Mouse (Mus musculus) layer of hippocampus, adult 8-10 months (tissue): Measurements from ENCODE around the gene Trio. TPM values are rescaled to one million over a fixed set of nuclear protein-coding genes. Genes with fewer than 3 reads are reported as not detected.
"Not testable (repeated sequence)": the region's sequence is repeated elsewhere in the genome, so short reads cannot be mapped to it uniquely, and the experiment has no call there.

ENCODE experiments used
- DNase-seq, 2 experiments: peaks; one replicate each; pipeline ENCODE4 v3.0.0; 2022; ENCODE audit warnings: low spot score in 2 of 2
- total RNA-seq, 4 experiments: library from RNA; stranded (reverse); gene quantifications; 2 replicates each; pipeline ENCODE4 v1.2.4; 2022

The Trio gene
- total RNA-seq, 4 experiments from 2014 or later: 242 to 353 (median 293) TPM

DNA sequence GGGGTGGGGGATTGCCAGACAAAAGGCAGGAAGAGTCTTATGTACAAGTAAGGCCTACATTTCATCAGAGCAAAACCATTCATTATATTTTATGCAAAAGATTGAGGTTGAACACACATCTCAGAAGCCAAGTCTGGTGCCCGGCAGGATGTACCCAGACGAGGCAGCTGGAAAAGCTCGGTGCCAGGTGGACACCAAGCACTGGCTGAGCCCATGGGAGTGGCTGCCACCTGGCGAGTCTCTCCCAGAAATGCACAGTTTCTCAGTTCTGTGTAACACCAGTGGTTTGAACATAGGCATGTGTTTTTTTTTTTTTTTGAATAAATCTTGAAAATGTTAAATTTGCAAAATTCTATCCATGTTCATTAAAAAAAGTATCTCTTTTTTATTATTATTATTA lies 293.8 kb downstream of the Trio start:
- DNase-seq: no peak

DNA sequence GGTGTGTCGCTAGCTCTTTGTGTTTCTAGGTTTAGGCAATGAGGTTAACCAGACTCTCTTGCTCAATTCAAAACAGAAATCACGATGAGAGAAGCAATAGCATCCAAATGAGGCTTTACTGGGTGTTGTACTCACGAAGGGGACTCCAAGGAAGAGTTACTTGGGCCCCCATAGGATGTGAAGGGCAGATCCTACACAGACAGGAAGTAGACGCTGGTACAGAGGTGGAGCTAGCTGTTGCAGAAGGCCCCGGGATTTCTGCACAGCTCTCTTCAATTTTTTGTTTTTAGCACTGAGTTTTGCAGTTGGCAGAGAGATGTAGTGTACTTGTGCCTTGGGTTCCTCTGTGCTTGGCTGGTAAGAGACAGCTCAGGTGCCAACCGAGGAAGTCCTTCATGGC lies 299.4 kb downstream of the Trio start:
- no peak for DNase-seq

DNA sequence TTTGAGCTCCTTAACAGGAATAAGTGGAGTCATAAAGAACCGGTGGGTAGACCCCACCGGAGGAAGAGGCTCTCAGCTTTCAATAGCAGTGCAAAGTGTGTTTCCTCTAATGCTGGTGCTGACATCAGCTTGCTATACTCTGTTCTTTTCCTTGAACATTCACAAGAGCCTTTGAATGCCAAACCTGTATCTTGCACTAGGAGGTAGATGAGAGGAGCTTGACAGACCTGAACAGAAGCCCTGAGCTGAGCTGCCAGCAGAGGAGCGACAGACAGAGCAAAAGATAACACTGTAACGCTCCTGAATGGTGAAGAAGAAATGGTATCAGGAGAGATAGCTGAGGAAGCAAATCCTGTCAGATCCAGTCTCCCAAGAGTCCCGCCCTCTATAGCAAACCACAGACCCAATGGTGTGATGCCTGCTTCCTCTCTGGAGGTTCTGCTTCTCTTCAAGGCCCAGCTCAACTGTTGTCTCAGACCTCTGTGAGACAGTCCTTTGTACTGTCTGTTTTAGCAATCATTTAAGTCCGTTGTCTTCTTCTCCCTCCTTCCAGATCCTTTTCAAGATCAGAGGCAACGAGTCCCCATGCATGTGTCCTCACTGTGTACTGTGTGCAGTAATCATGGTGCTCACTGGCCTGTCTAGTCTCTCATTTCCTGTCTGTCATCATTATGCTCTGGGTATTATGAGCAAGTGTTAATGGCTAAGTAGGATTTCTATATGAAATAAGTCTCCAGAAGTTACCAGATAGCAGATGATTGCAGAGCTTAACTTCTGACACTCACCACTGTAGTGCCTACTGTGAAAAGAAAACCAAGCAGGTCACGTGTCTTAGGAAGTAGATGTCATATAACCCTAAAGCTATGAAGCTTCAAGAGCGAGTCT lies 300.6 kb downstream of the Trio start:
- no peak for DNase-seq

DNA sequence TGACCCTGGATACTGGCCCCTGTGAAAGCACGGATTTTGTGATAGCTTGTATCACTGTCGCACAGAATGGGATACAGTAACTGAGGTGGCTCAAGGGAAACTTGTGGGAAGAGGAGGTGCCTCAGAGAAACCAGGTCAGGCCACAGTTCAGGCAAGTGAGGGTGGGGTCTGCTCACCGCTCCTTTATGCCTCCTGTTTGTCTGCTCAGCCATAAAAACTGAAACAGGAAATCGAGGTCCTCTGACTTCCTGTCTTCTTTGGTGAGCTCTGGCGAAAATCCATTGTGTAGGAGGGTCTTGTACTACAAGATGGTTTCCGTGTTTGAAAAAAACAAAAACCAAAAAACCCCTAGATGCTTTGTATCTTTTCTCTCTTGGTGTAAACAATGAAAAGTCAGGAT lies 301.4 kb downstream of the Trio start:
- no peak for DNase-seq

DNA sequence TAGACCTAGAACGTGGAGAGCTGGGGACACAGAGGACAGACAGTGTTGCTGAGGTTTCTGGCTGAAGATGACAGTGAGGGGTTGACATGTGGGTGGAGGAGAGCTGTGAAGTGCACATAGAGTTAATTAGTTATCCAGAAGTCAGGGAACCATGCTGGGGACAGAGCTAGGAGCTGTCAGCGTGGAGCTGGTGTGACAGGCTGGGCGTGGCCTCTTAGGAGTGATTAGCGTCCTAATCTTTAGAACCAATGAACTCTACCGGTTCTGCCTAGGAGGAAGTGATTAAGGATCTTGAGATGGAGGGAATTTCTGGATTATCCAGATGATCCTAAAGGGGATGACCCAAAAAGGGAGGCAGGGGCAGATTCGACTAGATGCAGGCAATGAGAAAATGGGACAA lies 301.9 kb downstream of the Trio start:
- DNase-seq: no peak

DNA sequence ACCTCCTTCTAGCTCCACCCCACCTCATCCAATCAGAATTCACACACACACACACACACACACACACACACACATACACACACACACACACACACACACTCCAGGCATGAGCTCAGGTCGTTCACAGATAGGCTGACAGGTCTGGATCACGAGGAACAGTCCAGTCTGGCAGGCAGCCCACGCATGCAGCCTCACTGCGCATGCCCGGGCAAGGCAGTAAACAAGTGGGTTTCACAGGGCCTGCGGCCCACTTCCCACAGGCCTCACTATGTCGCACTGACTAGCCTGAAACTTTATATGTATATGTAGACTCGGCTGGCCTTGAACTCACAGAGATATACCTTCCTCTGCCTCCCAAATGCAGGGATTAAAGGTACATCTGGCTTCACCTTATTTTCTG lies 305.4 kb downstream of the Trio start:
- DNase-seq: not testable (repeated sequence)

DNA sequence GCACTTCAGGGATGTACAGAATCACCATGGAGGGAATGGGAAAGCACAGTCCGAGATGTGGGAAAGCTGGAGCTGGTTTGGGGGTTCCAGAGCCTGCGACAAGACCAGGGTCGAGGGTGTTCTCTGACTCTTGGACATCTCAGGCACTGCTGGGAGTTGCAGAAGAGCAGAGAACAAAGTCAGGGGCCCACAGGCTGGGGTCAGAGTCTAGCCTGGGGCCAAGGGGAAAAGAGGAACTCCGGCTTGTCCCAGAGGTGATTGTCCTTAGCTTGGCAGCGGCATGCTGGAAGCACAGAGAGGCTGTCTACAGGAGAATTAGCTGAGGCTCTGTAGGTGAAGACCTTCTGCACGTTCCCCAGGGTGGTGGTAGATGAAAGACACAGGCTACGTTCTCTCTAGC lies 307.0 kb downstream of the Trio start:
- no peak for DNase-seq

DNA sequence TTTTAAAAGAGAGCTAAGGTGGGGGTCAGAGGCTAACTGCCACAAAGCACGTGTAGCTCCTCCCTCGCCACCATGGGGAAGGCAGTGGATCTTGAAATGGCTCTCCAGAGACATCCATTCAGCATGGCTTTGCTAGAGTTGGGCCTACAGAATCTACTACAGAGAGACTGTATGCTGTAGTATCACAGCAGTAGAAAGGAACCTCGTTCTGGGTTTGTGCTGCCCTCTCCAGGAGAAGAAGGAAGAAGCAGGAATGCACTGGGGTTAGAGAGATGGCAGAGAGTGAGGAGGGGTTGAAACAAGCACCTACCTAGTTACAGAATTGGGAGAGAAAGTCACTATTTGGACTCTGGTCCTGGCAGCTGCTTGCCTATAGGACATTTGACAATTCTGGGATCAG lies 310.3 kb downstream of the Trio start:
- peak in 1 of 2 experiments; percentile 55 for DNase-seq

DNA sequence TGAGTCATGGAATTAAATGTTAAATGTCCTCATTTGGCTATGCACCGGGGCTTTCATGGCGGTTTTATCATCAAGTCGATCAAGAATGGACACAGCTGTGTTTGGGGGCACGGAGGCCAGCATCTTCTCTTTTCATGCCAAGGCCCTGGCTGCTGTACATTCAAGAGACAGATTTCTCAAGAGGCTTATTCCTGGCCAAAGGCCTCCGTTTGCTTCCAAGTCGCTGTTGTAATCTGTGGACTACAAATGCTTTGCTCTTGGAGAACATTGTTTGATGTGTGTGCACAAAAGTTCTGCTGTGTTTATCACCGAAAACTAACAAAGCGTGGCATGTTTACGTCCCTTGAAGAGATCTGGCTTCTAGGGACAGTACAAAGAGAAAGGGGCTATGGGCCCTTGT lies 314.9 kb downstream of the Trio start:
- no peak for DNase-seq

DNA sequence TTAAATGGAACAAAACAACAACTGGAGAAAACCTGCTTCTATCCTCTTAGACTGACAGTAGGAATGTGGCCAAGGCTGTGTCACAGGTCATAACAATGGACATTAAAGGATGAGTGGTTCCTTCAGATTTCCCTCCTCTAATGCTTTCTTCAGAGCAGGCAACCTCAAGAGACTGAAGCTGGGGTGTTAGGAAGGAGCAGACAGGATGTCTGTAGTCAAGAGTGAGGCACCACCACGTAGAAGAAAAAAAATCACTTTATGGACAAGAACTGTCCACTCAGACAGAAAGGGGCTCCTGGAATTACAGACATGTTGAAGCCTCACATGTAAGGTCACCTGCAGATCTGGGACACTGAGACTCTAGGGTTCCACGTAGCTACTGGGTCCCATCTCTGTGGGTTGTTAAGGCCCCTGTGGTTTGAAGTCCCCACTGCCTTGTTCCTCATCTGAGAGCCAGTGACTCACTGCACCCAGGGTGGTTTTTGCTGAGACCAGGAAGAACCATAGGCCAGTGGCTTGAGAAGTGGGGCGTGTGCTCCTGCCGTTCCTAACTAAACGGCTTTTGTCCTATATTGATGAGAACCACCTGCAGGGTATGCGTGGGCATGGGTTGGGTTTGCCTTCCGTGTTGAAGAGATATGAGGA lies 316.6 kb downstream of the Trio start:
- DNase-seq: no peak

DNA sequence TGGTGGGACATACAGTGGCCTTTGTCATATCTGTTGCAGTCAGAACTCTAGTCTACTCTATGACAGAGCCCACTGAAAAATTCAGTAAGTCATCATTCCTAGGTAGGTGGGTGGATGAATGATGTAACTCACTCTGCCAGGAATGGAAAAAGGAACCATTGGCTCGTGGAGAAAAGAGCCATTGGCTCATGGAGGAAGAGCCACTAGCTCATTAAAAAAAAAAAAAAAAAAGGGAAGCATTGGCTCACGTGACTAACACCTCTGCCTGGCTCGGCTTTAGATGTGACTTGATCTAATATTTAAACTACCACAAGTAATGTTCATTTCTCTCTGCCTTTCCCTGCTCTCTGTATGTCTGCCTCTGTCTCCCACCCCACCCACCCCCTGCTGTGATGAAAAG lies 317.1 kb downstream of the Trio start:
- DNase-seq: no peak

DNA sequence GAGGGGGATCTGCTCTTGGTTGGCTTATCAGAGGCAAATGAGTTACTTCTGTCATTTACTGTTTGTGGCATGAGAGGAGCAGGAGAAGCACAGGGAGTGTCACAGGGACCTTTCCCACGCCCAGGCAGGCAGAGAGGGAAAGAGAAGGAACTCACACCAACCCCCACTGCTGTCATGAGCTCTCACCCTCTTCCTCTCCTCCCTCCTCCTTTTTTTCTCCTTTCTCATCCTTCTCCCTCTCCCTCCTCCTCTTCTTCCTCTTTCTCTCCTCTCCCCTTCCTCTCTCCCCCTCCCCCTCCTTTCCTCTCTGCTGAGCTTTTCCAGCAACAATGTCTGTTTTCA lies 322.7 kb downstream of the Trio start:
- no peak for DNase-seq

DNA sequence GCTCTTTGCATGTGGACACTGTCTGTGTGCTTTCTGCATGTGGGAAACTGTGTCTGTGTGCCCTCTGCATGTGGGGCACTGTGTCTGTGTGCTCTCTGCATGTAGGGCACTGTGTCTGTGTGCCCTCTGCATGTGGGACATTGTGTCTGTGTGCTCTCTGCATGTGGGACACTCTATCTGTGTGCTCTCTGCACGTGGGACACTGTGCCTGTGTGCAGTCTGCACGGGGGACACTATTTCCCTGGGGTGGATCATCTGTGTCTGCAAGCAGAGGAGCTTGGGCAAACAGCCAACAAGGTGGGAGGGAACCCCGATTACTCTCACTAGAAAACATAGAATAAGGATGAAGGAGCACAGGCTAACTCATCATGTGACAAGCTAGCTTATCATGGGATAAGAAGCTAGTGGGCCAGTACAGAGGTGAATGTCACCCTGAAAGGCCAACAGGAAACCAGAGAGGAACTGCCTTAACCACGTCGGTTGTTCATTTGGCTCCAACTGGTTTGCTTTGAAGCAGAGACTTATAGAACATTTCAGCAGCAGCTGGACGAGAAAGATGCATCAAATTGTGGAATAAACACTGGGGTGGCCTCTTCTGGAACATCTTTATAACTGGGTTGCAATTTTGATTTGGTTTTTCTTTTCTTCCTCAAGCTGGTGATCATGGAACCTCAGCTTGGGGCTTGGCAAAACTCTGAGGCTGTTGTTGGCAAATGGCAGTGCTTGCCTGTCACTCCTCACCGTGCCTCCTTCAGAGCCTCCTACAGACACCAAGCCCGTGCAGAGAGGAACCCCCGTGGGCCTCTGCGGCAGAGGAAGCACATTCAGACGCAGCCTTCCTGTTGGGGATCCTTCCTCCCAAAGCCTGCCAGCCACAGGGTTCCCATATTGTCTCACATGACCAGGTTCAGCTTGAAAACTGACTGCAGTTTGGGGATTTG lies 323.3 kb downstream of the Trio start:
- peak in 1 of 2 experiments; percentile 37 for DNase-seq

DNA sequence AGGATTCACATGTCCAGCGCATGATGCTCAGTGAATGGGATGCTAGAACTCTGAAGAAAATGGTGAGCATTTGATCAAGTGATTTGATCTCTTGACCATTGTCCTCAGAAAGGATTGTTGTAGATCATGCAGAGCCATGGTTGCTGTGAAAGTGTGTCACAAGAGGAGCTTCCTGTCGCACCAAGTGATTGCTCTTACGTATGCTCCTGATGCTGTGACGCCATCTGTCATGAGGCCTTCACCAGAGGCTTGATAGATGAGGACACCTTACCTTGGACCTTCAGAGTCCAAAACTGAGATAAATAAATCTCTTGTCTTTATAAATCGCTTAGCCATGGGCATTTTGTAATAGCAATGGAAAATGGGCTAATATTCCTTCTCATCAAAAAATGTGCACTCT lies 328.0 kb downstream of the Trio start:
- no peak for DNase-seq

DNA sequence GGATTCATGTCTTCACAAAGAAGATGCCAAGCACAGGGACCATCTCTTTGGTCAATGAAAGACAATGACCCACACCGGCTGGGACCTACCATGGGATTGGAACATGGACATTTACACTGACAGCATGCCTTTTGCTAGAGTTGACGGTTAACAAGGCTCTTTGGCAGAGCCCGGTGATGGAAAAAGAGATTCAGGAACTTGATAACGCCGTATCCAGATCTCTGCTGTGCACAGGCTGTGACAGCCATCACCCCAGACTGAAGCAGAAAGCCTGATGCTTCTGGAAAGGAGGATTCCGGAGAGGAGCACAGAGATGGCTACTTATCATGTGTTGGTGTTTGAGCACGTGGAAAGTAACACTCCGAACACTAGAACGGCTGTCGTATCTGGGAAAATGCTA lies 332.4 kb downstream of the Trio start:
- DNase-seq: no peak

DNA sequence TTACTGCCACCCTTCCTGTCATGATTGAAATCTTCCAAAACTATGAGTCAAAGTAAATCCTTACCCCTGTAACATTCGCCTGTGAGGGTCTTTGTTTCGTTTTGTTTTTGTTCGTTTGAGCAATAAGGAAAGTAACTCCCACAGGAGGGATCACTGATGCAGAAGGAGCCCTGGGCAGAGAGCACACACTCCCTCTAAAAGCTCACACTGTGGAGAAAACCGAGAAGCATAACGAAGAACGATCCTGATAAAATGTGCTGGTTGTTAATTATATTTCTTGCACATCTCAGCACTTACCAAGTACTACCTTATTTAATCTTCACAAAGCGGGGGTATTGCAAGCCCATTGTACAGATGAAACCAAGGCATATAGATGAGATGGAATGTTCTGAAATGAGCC lies 333.5 kb downstream of the Trio start:
- DNase-seq: no peak

DNA sequence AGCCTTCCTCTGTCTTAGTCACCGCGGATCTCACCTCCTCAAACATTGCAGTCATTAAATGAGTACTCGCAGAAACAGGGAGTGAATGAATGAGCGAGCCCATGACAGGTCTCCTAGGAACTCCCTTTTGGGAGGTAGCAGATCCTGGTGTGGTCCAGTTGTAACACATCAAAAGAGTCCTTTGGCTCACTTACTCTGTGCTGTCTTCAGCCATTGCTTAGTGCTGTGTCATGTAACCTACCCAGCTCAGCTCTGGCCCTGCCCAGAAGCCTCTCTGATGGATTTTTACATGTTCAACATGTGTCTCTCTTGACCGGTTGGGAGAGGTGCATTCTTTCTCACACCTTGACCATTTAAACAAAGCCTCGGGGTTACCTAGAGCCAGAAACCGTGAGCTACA lies 334.4 kb downstream of the Trio start:
- DNase-seq: no peak

DNA sequence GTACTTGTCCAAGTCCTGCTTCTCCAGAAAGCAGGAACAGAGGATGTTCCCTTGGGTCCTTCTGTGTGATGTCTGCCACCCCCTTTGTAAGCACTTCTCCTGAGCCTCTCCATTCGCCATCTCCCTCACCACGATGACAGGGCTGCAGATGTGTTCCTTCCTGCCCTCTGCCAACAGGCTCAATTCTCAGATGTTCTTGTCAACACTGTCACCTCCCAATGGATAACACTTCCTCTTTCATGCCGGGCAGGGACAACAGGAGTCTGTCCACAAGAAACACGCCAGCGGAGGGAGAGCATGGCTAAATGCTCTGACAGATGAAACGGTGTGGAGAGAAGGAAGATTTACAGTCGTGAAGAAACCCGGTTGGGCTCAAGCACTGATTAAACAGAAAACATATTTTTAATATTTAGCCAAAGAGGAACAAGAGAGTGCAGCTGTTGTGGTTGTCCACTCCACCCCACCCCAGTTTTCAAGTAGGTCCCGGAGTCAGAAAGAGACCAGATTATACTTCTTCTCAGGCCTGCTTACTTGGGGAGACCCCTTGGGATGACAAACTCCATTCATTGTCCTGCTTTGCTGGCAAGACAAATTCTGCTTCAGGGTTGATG lies 337.5 kb downstream of the Trio start:
- no peak for DNase-seq

DNA sequence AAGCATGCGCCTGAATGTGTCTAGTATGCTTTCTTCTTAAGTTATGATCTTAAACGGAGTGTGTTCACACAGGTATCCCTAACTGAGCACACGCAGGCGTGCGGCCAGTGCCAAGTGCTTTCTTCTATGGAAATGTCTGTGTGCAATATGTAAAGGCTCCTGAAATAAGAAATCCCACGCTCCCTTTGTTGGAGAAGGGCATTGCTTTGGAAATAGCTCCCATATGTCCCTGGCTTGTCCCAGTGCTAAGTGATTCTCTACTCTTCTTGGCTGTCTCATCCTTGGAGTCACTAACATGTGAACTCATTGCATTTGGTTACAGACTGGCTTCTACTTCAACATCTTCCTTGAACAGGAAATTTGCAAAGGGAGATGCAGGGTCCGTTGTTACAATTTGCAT lies 340.8 kb downstream of the Trio start:
- DNase-seq: no peak

DNA sequence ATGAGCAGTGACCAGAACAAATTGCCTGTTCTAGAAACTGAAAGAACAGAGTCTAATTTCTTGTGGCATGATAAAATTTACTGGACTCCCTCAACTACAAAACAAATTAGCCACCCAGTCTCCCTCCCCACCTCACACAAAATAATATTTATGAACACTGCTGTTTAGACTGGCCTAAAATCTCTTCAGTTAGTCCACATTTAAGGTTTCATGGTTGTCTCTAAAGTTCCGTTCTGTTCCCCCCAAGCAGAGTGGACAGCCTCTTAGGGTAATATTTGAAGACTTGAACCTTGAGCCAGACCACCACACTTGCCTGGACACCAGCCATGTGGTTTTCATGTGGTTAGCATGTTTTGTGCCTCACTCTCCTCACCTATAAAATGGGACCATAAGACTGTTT lies 342.4 kb downstream of the Trio start:
- no peak for DNase-seq

DNA sequence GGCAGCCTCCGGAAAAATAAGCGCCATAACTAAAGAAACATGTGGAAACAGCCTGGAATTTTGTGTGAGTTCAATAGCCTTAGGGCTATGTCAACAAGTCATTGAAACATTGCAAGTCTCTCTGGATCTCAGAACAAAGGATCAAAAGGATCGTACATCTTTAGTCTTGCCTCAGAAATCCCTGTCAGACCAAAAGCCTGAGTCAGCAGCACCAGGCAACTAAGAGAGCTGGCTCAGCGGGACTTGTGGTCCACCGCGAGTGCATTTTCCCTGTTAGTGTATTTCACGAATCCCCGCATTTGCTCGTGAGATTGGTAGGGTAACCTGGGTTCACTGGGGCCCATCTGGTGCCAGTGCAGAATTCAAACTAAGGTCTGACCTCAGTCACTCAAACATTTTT lies 343.0 kb downstream of the Trio start:
- DNase-seq: no peak
